Mouse (Mus musculus) T-cell, adult 2 months (primary cell): ENCODE measurements around the gene Pias4.

Experiments used
- DNase-seq: peaks from one replicate; pipeline ENCODE4 v3.0.0; 2022; ENCODE audit warnings: low spot score

Gene Pias4

GRCm38 (mm10) chr10:81167200-81168086, at the start of gene Pias4:
Gene Pias4, minus strand, starts transcription at chr10:81167923.
- DNase-seq: peak; percentile 100

GRCm38 (mm10) chr10:81217267-81217666, 49.5 kb upstream of the Pias4 start:
- peak; percentile 41 for DNase-seq

GRCm38 (mm10) chr10:81216810-81217209, 49.1 kb upstream of the Pias4 start:
- no peak for DNase-seq

- DNase-seq: no peak
Measured at GRCm38 (mm10) chr10:81216260-81216659, 48.5 kb upstream of the Pias4 start.

GRCm38 (mm10) chr10:81210154-81210553, 42.4 kb upstream of the Pias4 start:
- DNase-seq: no peak

- no peak for DNase-seq
Measured at GRCm38 (mm10) chr10:81204137-81204536, 36.4 kb upstream of the Pias4 start.

GRCm38 (mm10) chr10:81202978-81203720, 35.4 kb upstream of the Pias4 start:
- no peak for DNase-seq

GRCm38 (mm10) chr10:81201807-81202758, 34.4 kb upstream of the Pias4 start, which contains the start of gene Nmrk2:
Gene Nmrk2, minus strand, starts transcription at chr10:81202051.
- no peak for DNase-seq

GRCm38 (mm10) chr10:81200605-81201287, 33.0 kb upstream of the Pias4 start:
- DNase-seq: no peak

- DNase-seq: no peak
Measured at GRCm38 (mm10) chr10:81200141-81200540, 32.4 kb upstream of the Pias4 start.

GRCm38 (mm10) chr10:81198990-81199389, 31.3 kb upstream of the Pias4 start:
- DNase-seq: no peak

- peak; percentile 66 for DNase-seq
Measured at GRCm38 (mm10) chr10:81198230-81198629, 30.5 kb upstream of the Pias4 start.

GRCm38 (mm10) chr10:81197305-81197704, 29.6 kb upstream of the Pias4 start:
- DNase-seq: no peak

- no peak for DNase-seq
Measured at GRCm38 (mm10) chr10:81196470-81197065, 28.8 kb upstream of the Pias4 start.

GRCm38 (mm10) chr10:81195300-81195699, 27.6 kb upstream of the Pias4 start:
- no peak for DNase-seq

GRCm38 (mm10) chr10:81193991-81194774, 26.5 kb upstream of the Pias4 start:
- DNase-seq: peak; percentile 76

GRCm38 (mm10) chr10:81192968-81193501, 25.3 kb upstream of the Pias4 start:
- no peak for DNase-seq

- DNase-seq: peak; percentile 89
Measured at GRCm38 (mm10) chr10:81192270-81192967, 24.7 kb upstream of the Pias4 start.

GRCm38 (mm10) chr10:81191342-81191982, 23.7 kb upstream of the Pias4 start:
- DNase-seq: no peak
